Mouse (Mus musculus) kidney, embryonic 15.5 days (tissue): Measurements from ENCODE around the gene Gabpa. TPM values are rescaled to one million over a fixed set of nuclear protein-coding genes. Genes with fewer than 3 reads are reported as not detected.

Source experiments
- ATAC-seq: fragments of 200-750 bp; cut with Nextera tagmentation; replicated peaks from 2 replicates; pipeline ENCODE4 v1.8.0; 2017; ENCODE audit warnings: moderate TSS enrichment; ENCODE audit not compliant: low FRiP score
- H3K27ac ChIP-seq: fragments of 300-500 bp; sonication (generic); 2 replicates; pipeline ENCODE4 v1.5.1; 2015; ENCODE audit warnings: mild to moderate bottlenecking, inconsistent platforms
- H3K27me3 ChIP-seq: fragments of 300-500 bp; sonication (generic); 2 replicates; pipeline ENCODE4 v1.6.1; 2015; ENCODE audit warnings: inconsistent platforms
- H3K36me3 ChIP-seq: fragments of 300-500 bp; sonication (generic); 2 replicates; pipeline ENCODE4 v1.6.1; 2015; ENCODE audit warnings: inconsistent platforms
- H3K4me1 ChIP-seq: fragments of 300-500 bp; sonication (generic); 2 replicates; pipeline ENCODE4 v1.6.1; 2015; ENCODE audit warnings: inconsistent platforms
- H3K4me2 ChIP-seq: fragments of 300-500 bp; sonication (generic); 2 replicates; pipeline ENCODE4 v1.6.1; 2015; ENCODE audit warnings: moderate library complexity, mild to moderate bottlenecking, inconsistent platforms
- H3K4me3 ChIP-seq: fragments of 300-500 bp; sonication (generic); replicated peaks from 2 replicates; pipeline ENCODE4 v1.5.1; 2015; ENCODE audit warnings: mild to moderate bottlenecking, inconsistent platforms
- H3K9ac ChIP-seq: fragments of 300-500 bp; sonication (generic); 2 replicates; pipeline ENCODE4 v1.6.1; 2015; ENCODE audit warnings: mild to moderate bottlenecking, inconsistent platforms
- H3K9me3 ChIP-seq: fragments of 300-500 bp; sonication (generic); replicated peaks from 2 replicates; pipeline ENCODE4 v1.6.1; 2016; ENCODE audit warnings: inconsistent platforms
- WGBS: fragments of 180-500 bp; shearing (Covaris S2); methylation state at CpG from one replicate; pipeline ENCODE4 v1.1.7; 2015; ENCODE audit warnings: mixed read lengths; 5-methylcytosine and 5-hydroxymethylcytosine counted together
- polyA plus RNA-seq: library from polyadenylated mRNA; unstranded; fragments of >200 nt; fragmentation: Nextera tagmentation; extraction: Ambion mirVana; gene quantifications from 2 replicates; pipeline ENCODE4 v1.2.1, GENCODE M21; 2015

Gene Gabpa
- 39.4 and 39.5 TPM in 2 replicates for polyA plus RNA-seq

DNA sequence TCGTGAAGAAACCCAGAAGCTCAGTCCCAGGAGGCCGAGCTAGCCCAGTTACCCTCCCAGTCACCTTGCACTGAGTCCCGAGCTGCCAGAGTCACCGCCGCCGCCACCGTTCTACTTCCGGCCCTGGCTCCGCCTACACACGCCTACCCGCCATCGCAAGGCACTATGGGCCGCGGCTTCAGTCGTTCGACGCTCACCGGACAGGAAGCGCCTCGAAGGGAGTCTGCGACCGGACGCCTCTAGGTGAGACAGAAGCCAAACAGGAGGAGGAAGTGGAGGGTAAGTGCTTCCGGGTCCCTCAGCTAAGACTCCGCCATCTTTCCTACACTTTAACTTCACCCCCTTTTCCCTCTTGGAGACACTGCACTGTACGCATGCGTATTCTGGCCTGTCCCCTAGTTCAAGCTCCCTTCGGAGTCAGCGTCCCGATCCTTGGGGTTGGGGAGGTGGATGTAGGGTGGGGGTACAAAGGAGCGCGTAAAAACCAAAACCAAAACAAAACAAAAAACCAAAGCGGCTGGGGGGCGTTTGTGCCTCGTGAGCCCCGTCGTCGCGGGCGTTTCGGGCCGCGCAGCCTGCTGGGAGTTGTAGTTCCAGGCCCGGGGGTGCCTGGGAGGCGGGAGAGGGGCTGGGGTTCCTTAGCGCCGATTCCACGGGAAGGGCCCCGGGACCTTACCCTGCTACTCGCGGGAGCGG lies at the start of gene Gabpa:
Gene Gabpa (plus strand): TSS at position 181 of the 696 bp plus-strand sequence.
- peak within 1 kb of the TSS; percentile 99 for H3K27ac ChIP-seq
- peak within 1 kb of the TSS; percentile 99 for H3K9ac ChIP-seq
- no peaks in the 10 kb centered on the region for H3K27me3 ChIP-seq
- peak within 1 kb of the TSS; percentile 98 for H3K4me3 ChIP-seq
- WGBS: under 1% methylated on average over 52 of the region's 52 CpGs
- no peaks in the 10 kb centered on the region for H3K9me3 ChIP-seq
- ATAC-seq: peak; percentile 96
- H3K4me1 ChIP-seq: peaks cover 35% of the 10 kb centered on the region
- H3K4me2 ChIP-seq: peak within 1 kb of the TSS; percentile 60
- H3K36me3 ChIP-seq: peaks cover 34% of the 10 kb centered on the region

DNA sequence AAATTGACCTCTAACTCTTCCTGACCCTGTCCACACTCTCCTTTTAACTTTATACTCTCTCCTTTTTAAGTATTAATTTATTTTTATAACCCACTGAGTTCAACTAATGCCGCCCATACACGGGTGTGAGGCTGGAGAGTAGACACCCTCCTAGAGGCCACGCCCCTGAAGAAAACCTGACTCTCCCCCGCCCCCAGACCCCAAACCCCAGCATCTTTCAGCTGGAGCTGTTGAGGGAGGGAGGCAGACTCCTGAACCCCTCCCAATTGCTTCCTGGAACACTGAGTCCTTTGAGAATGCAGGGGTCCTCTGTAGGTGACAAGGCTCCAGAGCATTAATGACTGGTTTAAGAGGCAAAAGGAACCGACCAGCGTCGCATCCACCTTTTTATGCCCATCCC lies 49.8 kb upstream of the Gabpa start:
- Histone ChIP-seq H3K36me3 (no peaks in the 10 kb centered on the region), H3K4me2 (no peak overlapping the region), H3K27me3 (no peaks in the 10 kb centered on the region), H3K4me3 (no peak overlapping the region), H3K27ac (no peak overlapping the region), H3K9ac (no peak overlapping the region), H3K4me1 (no peaks in the 10 kb centered on the region), H3K9me3 (no peaks in the 10 kb centered on the region)
- no peak for ATAC-seq
- WGBS: 18% methylated on average over 7 of the region's 7 CpGs

DNA sequence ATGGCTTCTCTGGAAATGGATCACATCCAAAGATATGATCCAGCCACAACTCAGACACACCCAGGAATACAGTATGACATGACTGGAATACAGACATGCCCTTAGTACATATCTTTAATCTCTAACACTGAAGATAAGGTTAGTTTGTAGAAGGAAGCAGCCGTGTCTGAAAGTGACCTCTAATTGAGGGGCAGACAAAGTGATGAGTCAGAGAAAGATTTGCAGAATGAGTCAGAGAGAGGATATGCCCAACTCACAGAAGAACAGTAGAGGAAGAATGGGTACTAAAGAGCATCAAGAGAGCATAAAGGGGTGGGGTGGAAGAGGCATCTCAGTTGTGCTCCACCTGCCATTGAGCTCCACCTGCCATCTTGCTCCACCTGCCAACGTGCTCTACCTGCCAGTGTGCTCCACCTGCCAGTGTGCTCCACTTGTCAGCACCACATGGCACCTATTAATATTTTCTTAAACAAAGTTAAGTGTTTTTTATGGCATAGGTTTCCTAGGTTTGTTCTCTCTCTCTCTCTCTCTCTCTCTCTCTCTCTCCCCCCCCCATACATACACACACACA lies 44.0 kb upstream of the Gabpa start:
- H3K27ac ChIP-seq: no peak overlapping the region
- no peaks in the 10 kb centered on the region for H3K27me3 ChIP-seq
- ATAC-seq: no peak
- no peak overlapping the region for H3K9ac ChIP-seq
- no peak overlapping the region for H3K4me3 ChIP-seq
- H3K4me1 ChIP-seq: no peaks in the 10 kb centered on the region
- no peaks in the 10 kb centered on the region for H3K9me3 ChIP-seq
- H3K36me3 ChIP-seq: no peaks in the 10 kb centered on the region
- no peak overlapping the region for H3K4me2 ChIP-seq
- WGBS: 78% methylated on average over 2 of the region's 2 CpGs

DNA sequence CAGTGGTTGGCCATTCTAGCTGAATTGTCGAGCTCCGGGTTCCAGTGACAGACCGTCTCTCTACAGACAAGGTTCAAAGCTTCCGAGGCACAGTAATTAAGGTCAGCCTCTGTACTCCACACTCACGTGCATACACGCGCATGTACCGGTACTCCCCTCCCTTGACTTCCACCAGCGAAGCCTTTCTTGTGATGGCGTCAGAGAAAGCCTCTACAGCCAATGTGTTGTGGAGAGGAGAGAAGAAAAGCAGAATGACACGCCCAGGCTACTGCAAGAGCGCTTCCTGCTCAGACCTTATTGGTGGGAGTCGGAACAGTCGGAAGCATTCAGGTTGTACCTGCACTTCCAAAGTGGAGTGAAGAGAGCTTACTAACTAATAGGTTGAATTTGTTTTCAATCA lies 41.3 kb upstream of the Gabpa start:
- no peaks in the 10 kb centered on the region for H3K27me3 ChIP-seq
- 86% methylated on average over 14 of the region's 14 CpGs for WGBS
- no peak overlapping the region for H3K27ac ChIP-seq
- no peaks in the 10 kb centered on the region for H3K9me3 ChIP-seq
- H3K4me1 ChIP-seq: no peaks in the 10 kb centered on the region
- H3K4me2 ChIP-seq: no peak overlapping the region
- no peak for ATAC-seq
- no peak overlapping the region for H3K9ac ChIP-seq
- H3K4me3 ChIP-seq: no peak overlapping the region
- no peaks in the 10 kb centered on the region for H3K36me3 ChIP-seq

DNA sequence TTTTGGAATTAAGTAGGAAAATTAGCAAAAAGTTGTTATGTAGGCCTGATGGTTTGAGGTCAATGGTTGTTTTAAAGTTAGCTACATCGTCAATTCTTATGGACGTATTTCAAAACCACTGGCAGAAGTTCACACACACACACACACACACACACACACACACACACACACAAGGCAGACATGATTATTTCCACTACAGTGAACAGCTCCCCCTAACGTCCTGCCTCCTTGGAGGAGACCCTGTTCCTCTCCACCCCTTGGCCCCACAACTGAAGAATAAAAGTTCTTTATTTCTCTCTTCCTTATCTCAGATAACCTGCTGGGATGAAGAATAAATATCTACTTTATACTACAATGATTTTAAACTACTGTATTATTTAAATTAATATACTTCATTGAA lies 39.4 kb upstream of the Gabpa start:
- Histone ChIP-seq H3K4me1 (no peaks in the 10 kb centered on the region), H3K4me3 (no peak overlapping the region), H3K27ac (no peak overlapping the region), H3K4me2 (no peak overlapping the region), H3K9me3 (no peaks in the 10 kb centered on the region), H3K9ac (no peak overlapping the region), H3K36me3 (no peaks in the 10 kb centered on the region), H3K27me3 (no peaks in the 10 kb centered on the region)
- ATAC-seq: no peak
- WGBS: 62% methylated on average over 3 of the region's 3 CpGs

DNA sequence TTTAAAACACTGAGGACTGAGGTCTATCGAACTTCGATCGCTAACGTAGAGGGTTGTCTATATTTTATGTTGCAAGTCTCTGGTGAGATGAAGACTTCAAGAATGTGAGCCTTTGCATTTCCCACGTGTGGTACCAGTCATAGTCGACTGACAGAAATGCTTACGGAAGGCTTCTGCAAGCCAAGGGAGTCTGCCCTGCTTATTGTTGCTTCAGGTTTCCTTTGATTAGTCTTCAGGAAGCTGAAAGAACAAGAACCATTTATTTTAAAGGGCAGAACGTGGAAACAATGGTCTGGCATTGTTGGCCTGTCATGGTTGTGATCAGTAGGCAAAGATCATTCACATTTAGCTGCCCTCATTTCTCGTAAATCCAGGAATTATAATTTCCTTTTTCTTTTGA lies 38.0 kb upstream of the Gabpa start:
- Histone ChIP-seq H3K27ac (no peak overlapping the region), H3K4me3 (no peak overlapping the region), H3K36me3 (no peaks in the 10 kb centered on the region), H3K4me1 (no peaks in the 10 kb centered on the region), H3K9ac (no peak overlapping the region), H3K27me3 (no peaks in the 10 kb centered on the region), H3K4me2 (no peak overlapping the region), H3K9me3 (no peaks in the 10 kb centered on the region)
- WGBS: 77% methylated on average over 9 of the region's 9 CpGs
- no peak for ATAC-seq

DNA sequence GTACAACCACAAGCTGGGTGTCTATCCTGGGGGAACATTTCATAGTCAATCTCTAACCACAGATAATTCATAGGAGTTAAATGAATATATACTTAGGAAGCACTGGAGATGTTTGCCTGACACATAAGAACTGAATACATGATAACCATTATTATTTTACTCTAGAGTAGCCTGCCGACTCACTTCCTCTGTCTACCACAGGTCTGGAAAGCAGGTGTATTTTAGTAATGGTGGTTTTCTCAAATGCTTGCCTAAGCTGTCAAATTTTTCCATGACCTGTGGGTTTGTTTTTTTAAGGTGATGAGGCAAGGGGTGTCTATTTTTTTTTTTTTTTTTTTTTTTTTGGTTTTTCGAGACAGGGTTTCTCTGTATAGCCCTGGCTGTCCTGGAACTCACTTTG lies 34.7 kb upstream of the Gabpa start:
- H3K36me3 ChIP-seq: no peaks in the 10 kb centered on the region
- H3K9me3 ChIP-seq: no peaks in the 10 kb centered on the region
- H3K9ac ChIP-seq: no peak overlapping the region
- no peak for ATAC-seq
- no peaks in the 10 kb centered on the region for H3K27me3 ChIP-seq
- no peak overlapping the region for H3K27ac ChIP-seq
- H3K4me3 ChIP-seq: no peak overlapping the region
- H3K4me2 ChIP-seq: no peak overlapping the region
- WGBS: 86% methylated on average over 1 of the region's 2 CpGs
- peaks cover 7% of the 10 kb centered on the region; the same call in 1 of the 2 replicates for H3K4me1 ChIP-seq

DNA sequence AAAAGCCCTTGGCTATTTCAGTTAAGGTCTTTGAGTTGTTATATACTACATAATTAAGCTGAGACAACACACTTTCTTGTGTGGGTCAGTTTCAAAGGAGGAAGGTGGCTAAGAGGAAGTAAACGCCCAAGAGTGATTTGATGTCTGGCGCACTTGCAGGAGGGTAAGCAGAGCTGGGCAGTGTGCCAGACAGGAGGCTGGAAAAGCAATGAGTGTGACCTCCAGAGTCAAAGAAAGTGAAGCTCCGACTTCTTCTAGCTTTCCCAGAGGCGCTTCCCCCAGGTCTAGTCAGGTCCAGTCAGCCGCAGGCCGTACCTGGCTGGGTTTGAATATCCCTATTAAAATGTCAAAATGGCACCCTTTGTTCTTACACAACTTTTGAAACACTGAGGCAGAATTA lies 32.5 kb upstream of the Gabpa start:
- Histone ChIP-seq H3K4me1 (peaks cover 7% of the 10 kb centered on the region; the same call in 1 of the 2 replicates), H3K4me3 (no peak overlapping the region), H3K9ac (no peak overlapping the region), H3K9me3 (no peaks in the 10 kb centered on the region), H3K4me2 (no peak overlapping the region), H3K27ac (no peak overlapping the region), H3K36me3 (no peaks in the 10 kb centered on the region), H3K27me3 (no peaks in the 10 kb centered on the region)
- ATAC-seq: peak; percentile 74
- WGBS: 26% methylated on average over 6 of the region's 6 CpGs

DNA sequence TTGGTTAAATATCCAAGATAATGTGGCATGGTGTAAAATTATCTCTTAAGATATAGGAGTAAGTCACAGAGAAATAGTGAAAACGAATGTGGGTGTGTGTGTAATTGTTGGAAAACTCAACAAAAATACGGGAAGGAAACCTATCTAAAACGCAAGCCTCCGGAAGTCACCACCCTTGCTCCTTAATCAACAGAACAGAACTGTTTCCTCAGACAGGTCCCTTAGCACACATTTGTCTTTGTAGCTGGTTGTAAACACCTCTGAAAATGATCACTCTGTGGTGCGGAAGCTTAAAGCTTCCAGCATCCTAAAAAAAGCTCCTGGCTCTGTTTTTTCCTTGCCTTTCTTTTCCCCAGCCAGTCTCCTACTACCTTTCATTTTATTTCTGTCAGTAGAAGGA lies 29.9 kb upstream of the Gabpa start:
- ATAC-seq: no peak

DNA sequence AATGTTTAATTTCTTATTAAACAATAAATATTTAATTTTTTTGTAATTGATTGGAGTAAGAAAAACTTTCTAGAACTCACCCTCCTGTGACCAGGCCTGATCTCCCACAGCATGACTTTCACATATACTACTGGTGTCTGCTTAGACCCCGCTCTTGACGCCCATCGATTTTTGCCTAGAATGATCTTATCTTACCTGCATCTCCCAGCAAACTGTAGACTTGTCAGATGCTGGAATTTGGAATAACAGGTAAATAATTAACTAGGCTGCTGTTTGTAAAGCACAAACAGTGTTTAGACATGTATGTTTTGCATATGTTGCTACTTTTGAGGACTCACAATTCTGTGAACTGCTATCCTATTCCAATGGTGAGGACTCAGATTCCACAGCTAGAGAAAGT lies 28.6 kb upstream of the Gabpa start:
- H3K27me3 ChIP-seq: no peaks in the 10 kb centered on the region
- no peak overlapping the region for H3K9ac ChIP-seq
- no peak overlapping the region for H3K4me3 ChIP-seq
- H3K36me3 ChIP-seq: no peaks in the 10 kb centered on the region
- H3K9me3 ChIP-seq: no peaks in the 10 kb centered on the region
- no peak overlapping the region for H3K4me2 ChIP-seq
- peaks cover 7% of the 10 kb centered on the region; the same call in 1 of the 2 replicates for H3K4me1 ChIP-seq
- WGBS: 90% methylated on average over 3 of the region's 3 CpGs
- no peak overlapping the region for H3K27ac ChIP-seq
- no peak for ATAC-seq

More for the DNA sequence above, 29.9 kb upstream of the Gabpa start:
- Histone ChIP-seq H3K4me1 (peaks cover 7% of the 10 kb centered on the region; the same call in 1 of the 2 replicates), H3K9me3 (no peaks in the 10 kb centered on the region), H3K4me2 (no peak overlapping the region), H3K4me3 (no peak overlapping the region), H3K27ac (no peak overlapping the region), H3K9ac (no peak overlapping the region), H3K36me3 (no peaks in the 10 kb centered on the region), H3K27me3 (no peaks in the 10 kb centered on the region)
- WGBS: 52% methylated on average over 5 of the region's 5 CpGs

DNA sequence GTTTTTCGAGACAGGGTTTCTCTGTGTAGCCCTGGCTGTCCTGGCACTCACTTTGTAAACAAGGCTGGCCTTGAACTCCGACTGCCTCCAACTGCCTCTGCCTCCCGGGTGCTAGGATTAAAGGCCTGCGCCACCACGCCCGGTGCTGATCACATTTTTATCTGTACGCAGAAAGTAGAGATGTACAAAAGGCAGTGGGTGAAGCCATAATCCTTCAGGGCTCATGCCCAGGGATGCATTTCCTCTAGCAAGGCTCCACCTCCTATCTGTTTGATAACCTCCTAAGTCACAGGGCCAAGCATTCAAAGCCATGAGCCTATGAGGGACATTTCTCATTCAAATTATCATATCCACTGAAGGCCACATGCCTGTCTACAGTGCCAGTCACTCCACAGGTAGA lies 26.9 kb upstream of the Gabpa start:
- Histone ChIP-seq H3K4me2 (no peak overlapping the region), H3K9ac (no peak overlapping the region), H3K9me3 (no peaks in the 10 kb centered on the region), H3K36me3 (no peaks in the 10 kb centered on the region), H3K4me3 (no peak overlapping the region), H3K4me1 (no peaks in the 10 kb centered on the region), H3K27ac (no peak overlapping the region), H3K27me3 (no peaks in the 10 kb centered on the region)
- no peak for ATAC-seq
- WGBS: 95% methylated on average over 7 of the region's 7 CpGs

DNA sequence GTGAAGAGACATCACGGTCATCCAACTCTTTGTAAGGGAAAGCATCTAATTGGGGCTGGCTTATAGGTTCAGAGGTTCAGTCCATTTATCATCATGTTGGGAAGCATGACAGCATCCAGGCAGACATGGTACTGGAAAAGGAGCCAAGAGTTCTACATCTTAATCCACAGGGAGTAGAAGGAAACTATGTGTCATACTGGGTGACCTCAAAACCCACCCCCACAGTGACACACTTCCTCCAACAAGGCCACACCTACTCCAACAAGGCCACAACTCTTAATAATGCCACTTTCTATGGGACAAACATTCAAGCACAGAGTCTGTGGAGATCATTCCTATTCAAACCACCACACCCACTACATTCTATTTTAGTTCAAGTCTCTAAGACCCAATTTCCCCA lies 24.5 kb upstream of the Gabpa start:
- 75% methylated on average over 1 of the region's 1 CpGs for WGBS
- no peaks in the 10 kb centered on the region for H3K36me3 ChIP-seq
- H3K4me2 ChIP-seq: no peak overlapping the region
- no peak overlapping the region for H3K4me3 ChIP-seq
- no peak overlapping the region for H3K9ac ChIP-seq
- no peaks in the 10 kb centered on the region for H3K27me3 ChIP-seq
- no peak for ATAC-seq
- H3K4me1 ChIP-seq: no peaks in the 10 kb centered on the region
- no peaks in the 10 kb centered on the region for H3K9me3 ChIP-seq
- no peak overlapping the region for H3K27ac ChIP-seq

DNA sequence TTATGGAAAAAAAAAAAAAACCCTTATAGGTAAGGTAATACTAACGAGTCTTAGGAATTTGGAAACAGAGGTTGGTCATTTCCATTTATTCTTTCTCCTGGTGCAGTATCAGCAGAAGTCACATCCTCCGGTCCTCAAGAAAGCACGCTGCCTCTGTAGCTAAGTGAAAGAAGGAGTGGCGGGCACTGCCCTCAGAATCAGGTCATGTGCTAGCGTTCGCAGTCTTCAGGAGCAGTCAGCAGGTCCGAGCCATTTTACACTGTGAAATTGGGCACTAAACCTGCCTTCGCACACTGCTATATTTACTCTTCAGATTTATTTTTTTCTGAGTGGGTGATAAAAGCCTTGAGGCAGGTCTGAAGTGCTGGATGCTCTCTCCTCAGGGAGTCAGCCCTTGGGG lies 20.9 kb upstream of the Gabpa start:
- Histone ChIP-seq H3K36me3 (no peaks in the 10 kb centered on the region), H3K4me1 (no peaks in the 10 kb centered on the region), H3K9me3 (no peaks in the 10 kb centered on the region), H3K9ac (no peak overlapping the region), H3K4me3 (no peak overlapping the region), H3K27ac (no peak overlapping the region), H3K4me2 (no peak overlapping the region), H3K27me3 (no peaks in the 10 kb centered on the region)
- ATAC-seq: no peak
- 80% methylated on average over 8 of the region's 8 CpGs for WGBS
